Mouse (Mus musculus): ENCODE data around the gene Oxsr1. TPM values are rescaled to one million over a fixed set of nuclear protein-coding genes. Genes with fewer than 3 reads are reported as not detected.
A peak's percentile ranks its signal among the peaks of the same experiment; 100 is the strongest.

Oxsr1 gene
- polyA plus RNA-seq, 1 experiment from 2014 or later, result 14.3 TPM

GRCm38 (mm10) chr9:119192202-119192990 is 129.8 kb downstream of the Oxsr1 start:
- H3K9me3 ChIP-seq, result no peaks in the 10 kb centered on the region
- no peaks in the 10 kb centered on the region for H3K4me1 ChIP-seq
- no peak overlapping the region for H3K4me3 ChIP-seq
- 36% methylated on average over 11 of the region's 11 CpGs for WGBS
- DNase-seq (ENCODE audit: extremely low spot score, low spot score), result peak; percentile 27
- no peaks in the 10 kb centered on the region for H3K27me3 ChIP-seq (ENCODE audit: poor library complexity, severe bottlenecking)
- no peaks in the 10 kb centered on the region for H3K36me3 ChIP-seq (replicated peaks)
- no peak overlapping the region for H3K27ac ChIP-seq

Other genes starting within 250 kb of the Oxsr1 start
- 13.0 and 13.7 TPM in 2 replicates for gene Plcd1, start 228.9 kb downstream of the Oxsr1 start, polyA plus RNA-seq (2016; fragmentation: Nextera tagmentation; extraction: Ambion mirVana)
- gene Dlec1, start 219.9 kb downstream of the Oxsr1 start, polyA plus RNA-seq (2016; fragmentation: Nextera tagmentation; extraction: Ambion mirVana), result 1.1 and 2.1 TPM in 2 replicates
- gene Acaa1b, start 165.3 kb downstream of the Oxsr1 start, polyA plus RNA-seq (2016; fragmentation: Nextera tagmentation; extraction: Ambion mirVana), result 1.6 and 1.8 TPM in 2 replicates
- not detected in 2 replicates for gene Gm47289, start 163.3 kb downstream of the Oxsr1 start, polyA plus RNA-seq (2016; fragmentation: Nextera tagmentation; extraction: Ambion mirVana)
- not detected in 2 replicates for gene Slc22a13, start 113.3 kb downstream of the Oxsr1 start, polyA plus RNA-seq (2016; fragmentation: Nextera tagmentation; extraction: Ambion mirVana)
- 72.6 and 75.2 TPM in 2 replicates for gene Acaa1a, start 17.2 kb upstream of the Oxsr1 start, polyA plus RNA-seq (2016; fragmentation: Nextera tagmentation; extraction: Ambion mirVana)
- 9.1 and 9.5 TPM in 2 replicates for gene Myd88, start 19.0 kb upstream of the Oxsr1 start, polyA plus RNA-seq (2016; fragmentation: Nextera tagmentation; extraction: Ambion mirVana)
- gene Xylb, start 35.0 kb upstream of the Oxsr1 start, polyA plus RNA-seq (2016; fragmentation: Nextera tagmentation; extraction: Ambion mirVana), result 12.6 and 12.9 TPM in 2 replicates
- gene Slc22a14, start 43.1 kb upstream of the Oxsr1 start, polyA plus RNA-seq (2016; fragmentation: Nextera tagmentation; extraction: Ambion mirVana), result not detected in 2 replicates
- gene Acvr2b, start 79.7 kb upstream of the Oxsr1 start, polyA plus RNA-seq (2016; fragmentation: Nextera tagmentation; extraction: Ambion mirVana), result 66.0 and 70.6 TPM in 2 replicates
- gene Exog, start 122.5 kb upstream of the Oxsr1 start, polyA plus RNA-seq (2016; fragmentation: Nextera tagmentation; extraction: Ambion mirVana), result 36.5 and 37.8 TPM in 2 replicates